Mouse (Mus musculus) splenic B cell, adult 2 months (primary cell): ENCODE results near the gene Tango6.
"Not testable (repeated sequence)": the region's sequence is repeated elsewhere in the genome, so short reads cannot be mapped to it uniquely, and the experiment has no call there.

Source experiments
- DNase-seq: peaks from one replicate; pipeline ENCODE4 v3.0.0-alpha.2; 2011; ENCODE audit warnings: low read depth, low spot score
- H3K27me3 ChIP-seq: 2 replicates; pipeline ENCODE4 v1.6.1; 2012; ENCODE audit warnings: mild to moderate bottlenecking, low read length, moderate library complexity, mixed read lengths; ENCODE audit not compliant: control insufficient read depth, poor library complexity, insufficient read depth, severe bottlenecking
- H3K36me3 ChIP-seq: 2 replicates; pipeline ENCODE4 v1.6.1; 2012; ENCODE audit warnings: mild to moderate bottlenecking, low read length, moderate library complexity, mixed read lengths; ENCODE audit not compliant: control insufficient read depth, poor library complexity, insufficient read depth, severe bottlenecking

The Tango6 gene

DNA sequence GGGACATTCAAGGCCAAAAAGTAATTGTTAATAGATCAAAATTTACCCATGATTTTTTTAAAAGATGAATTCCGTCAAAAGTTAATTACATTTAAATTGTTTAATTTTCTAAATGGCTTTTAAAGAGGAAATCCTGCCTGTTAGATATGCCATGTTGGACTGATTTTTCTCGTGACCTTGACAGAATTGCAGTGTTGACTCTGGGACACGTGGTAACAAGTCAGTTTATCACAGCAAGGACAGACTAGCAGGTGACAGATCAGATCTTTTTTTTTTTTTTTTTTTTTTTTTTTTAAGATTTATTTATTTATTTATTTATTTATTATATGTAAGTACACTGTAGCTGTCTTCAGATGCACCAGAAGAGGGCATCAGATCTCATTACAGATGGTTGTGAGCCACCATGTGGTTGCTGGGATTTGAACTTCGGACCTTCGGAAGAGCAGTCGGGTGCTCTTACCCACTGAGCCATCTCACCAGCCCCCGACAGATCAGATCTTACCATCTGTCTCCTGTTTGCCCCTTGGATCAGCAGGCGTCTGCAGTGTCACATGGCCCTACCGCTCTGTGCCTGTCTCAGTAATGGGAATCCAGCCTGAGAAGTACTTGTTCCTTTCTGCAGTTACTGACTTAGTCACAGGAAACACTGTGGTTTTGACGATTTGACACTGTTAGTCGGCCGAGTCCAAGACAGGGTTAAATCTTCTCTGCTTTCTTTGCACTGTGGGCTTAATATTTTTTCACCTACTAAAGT is 119.7 kb downstream of the Tango6 start:
- DNase-seq = peak; percentile 10
- not testable (repeated sequence) for H3K36me3 ChIP-seq, H3K27me3 ChIP-seq

GRCm38 (mm10) chr8:106805859-106806258 is 123.0 kb downstream of the Tango6 start:
- DNase-seq = peak; percentile 23
- Histone ChIP-seq H3K36me3 (0 out of 2 replicates have a peak, but pooled peaks cover 5% of the 10 kb centered on the region), H3K27me3 (no peaks in the 10 kb centered on the region)

GRCm38 (mm10) chr8:106807461-106807860 is 124.6 kb downstream of the Tango6 start:
- no peak for DNase-seq
- H3K36me3 ChIP-seq = 0 out of 2 replicates have a peak, but pooled peaks cover 5% of the 10 kb centered on the region
- no peaks in the 10 kb centered on the region for H3K27me3 ChIP-seq

DNA sequence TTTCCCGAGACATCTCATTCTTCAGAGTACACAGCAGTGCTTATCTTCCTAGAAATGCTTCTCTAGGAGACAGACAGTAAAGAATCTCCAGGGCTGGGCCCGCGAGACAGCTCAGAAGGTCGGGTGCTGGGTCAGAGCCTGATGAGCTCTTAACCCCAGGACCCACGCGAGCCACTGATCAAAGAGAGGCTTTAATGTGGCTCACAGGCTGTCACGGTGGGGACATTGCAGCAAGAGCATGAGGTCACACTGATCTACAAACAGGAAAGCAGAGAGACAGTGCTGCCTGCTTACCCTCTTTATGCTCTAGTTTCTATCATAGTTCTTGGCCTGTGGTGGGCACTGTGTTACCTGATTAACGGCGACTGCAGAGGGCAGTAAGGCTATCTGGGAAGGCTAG is 126.9 kb downstream of the Tango6 start:
- no peaks in the 10 kb centered on the region for H3K27me3 ChIP-seq
- 0 out of 2 replicates have a peak, but pooled peaks cover 5% of the 10 kb centered on the region for H3K36me3 ChIP-seq
- DNase-seq = no peak

DNA sequence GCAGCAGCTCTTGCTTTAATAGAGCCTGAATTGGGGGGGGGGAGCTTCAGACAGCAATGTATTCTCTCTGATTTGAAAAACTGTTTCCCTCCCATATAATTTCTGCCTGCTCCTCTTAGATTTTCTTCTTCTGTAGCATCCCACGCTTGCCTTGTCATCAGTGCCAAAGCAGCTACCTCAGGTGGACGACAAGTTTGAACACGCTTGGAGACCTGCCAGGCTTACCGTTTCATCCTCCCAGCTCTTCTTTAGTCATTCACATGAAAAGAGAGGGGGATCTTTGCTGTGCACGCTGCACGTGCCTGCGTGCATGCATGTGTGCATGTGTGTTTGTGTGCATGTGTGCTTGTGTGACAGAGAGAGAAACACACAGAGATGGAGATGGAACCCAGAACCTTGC is 127.5 kb downstream of the Tango6 start:
- no peak for DNase-seq
- Histone ChIP-seq H3K36me3 (0 out of 2 replicates have a peak, but pooled peaks cover 5% of the 10 kb centered on the region), H3K27me3 (no peaks in the 10 kb centered on the region)

DNA sequence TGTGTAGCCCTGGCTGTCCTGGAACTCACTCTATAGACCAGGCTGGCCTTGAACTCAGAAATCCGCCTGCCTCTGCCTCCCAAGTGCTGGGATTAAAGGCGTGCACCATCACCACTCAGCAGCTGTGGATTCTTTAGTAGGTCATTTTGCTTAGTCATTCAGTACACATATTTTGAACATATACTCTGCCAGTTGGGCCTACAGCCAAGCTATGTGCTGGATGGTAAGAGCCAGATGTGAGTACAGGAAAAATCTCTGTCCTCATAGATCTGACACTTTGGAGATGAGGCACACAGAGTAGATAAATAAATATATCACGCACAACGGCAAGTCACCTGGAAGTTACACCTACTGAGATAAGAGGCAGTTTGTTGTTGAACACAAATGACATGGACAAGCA is 129.7 kb downstream of the Tango6 start:
- DNase-seq = no peak
- Histone ChIP-seq H3K36me3 (peaks cover 2% of the 10 kb centered on the region; the same call in 1 of the 2 replicates), H3K27me3 (no peaks in the 10 kb centered on the region)

DNA sequence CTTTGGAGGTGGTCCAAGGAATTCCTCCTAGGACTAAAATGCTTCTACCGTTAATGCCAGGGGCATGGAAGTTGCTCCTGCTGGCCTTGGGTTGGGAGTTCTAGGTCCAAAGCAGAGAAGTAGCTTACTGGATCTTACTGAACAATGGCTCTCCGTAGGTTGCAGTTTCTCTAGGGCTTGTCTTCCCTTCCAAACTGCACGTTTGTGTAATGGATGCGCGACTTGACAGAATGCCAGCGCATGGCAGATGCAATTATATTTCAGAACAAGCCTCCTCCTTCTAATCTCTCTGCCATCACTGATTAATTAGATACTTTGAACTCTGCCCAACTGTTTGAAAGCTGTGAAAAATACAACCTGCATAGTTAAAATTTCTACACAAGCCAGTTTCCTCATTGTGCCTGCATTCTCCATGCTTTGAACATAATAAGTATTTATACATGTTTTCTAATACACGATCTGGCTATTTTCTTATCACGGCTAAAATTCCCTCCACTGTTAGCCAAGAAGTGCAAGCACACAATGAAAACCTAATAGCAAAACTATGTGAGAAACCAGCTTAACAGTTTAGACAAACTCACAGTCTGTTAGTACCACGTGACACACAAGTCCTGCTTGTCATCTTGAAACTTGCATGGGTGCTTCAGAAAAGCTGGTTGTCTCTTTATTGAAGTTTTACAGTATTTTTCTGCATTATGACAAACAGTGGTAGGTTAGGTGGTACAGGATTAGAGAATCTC is 133.7 kb downstream of the Tango6 start:
- H3K36me3 ChIP-seq = no peaks in the 10 kb centered on the region; the same call in 1 of the 2 replicates
- no peak for DNase-seq
- no peaks in the 10 kb centered on the region for H3K27me3 ChIP-seq

DNA sequence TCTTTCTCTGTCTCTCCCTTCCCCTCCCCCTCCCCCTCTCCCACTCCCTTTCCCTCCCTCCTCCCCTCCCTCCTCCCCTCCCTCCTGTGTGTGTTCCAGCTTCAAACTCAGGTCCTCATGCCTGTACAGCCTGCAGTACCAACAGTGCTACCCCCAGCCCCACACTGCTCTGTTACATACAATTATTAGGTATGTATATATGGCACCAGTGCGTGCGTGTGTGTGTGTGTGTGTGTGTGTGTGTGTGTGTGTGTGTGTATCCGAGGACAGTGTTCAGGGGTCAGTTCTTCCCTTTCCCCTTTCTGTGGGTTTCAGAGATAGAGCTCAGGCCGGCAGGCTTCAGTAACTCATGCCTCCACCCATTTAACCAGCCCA is 134.3 kb downstream of the Tango6 start:
- H3K27me3 ChIP-seq = no peaks in the 10 kb centered on the region
- no peaks in the 10 kb centered on the region; the same call in 1 of the 2 replicates for H3K36me3 ChIP-seq
- no peak for DNase-seq

DNA sequence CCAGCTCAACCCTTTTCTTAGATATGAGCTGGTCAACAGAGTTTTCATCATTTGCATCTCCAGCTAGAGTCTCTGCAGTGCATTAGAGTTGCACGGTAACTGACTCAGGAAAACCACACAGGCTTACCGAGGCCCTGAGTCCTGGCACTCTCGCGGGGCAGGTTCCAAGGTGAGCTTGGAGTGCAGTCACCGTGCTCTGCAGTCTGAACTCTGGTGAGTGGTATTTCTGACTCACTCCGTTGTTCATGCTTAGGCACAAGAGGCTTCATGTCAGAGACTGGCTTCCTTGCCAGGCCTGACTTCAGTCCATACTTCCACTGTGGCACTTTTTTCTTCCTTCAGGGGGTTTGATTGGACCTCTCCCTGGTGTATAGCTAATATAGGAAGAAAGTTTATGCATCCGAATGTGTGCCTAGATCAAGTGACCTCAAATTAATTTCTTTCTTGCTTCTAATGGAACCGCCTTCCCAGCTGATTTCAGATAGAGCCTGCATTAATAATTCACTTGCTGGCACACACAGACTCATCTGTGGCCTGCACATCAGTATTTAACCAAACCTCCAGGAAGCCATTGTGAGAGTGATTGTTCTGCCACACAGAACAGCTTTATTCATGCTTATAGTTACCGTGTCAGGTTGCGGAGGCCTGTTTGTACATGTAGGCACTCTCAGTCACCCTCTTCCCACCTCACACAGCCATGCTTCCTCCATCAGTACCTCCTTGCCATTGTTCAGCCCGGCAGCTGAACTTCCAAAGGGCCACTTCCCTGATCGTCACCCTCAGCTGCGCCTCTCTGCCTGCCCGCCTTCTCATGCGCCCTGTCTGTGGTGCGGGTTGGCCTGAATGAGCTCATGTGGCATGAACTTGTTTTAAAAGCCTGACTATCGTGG is 136.0 kb downstream of the Tango6 start:
- Histone ChIP-seq H3K36me3 (no peaks in the 10 kb centered on the region; the same call in 1 of the 2 replicates), H3K27me3 (no peaks in the 10 kb centered on the region)
- DNase-seq = no peak

- no peak for DNase-seq
- Histone ChIP-seq H3K27me3 (no peaks in the 10 kb centered on the region), H3K36me3 (no peaks in the 10 kb centered on the region; the same call in 1 of the 2 replicates)
These were observed 136.7 kb downstream of the Tango6 start for GRCm38 (mm10) chr8:106819581-106819980.

GRCm38 (mm10) chr8:106820553-106821515 is 138.0 kb downstream of the Tango6 start:
- DNase-seq = peak; percentile 37
- no peaks in the 10 kb centered on the region; the same call in 1 of the 2 replicates for H3K36me3 ChIP-seq
- no peaks in the 10 kb centered on the region for H3K27me3 ChIP-seq

DNA sequence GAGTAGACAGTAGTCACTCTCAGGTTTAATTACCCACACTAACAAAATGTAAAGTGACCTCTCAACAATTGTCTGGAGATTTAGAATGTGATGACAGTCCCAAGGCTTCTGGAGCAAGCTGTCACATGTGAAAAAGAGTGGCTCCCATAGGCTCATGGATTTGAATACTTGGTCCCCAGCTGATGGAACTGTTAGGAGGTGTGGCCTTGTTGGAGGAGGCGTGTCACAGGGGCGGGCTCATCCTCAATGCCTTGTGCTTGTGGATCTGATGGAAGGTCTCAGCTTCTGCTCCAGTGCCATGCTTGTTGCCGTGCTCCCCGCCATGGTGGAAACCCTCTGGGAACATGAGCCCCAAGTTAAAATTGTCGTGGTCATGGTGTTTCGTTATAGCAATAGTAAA is 146.1 kb downstream of the Tango6 start:
- DNase-seq = no peak
- H3K27me3 ChIP-seq = no peaks in the 10 kb centered on the region
- peaks cover 2% of the 10 kb centered on the region; the same call in 1 of the 2 replicates for H3K36me3 ChIP-seq

- DNase-seq = no peak
- no peaks in the 10 kb centered on the region for H3K27me3 ChIP-seq
- H3K36me3 ChIP-seq = peaks cover 2% of the 10 kb centered on the region; the same call in 1 of the 2 replicates
These were observed 146.7 kb downstream of the Tango6 start for GRCm38 (mm10) chr8:106829526-106830045.
